Mouse (Mus musculus): ENCODE data around the gene Mad1l1. TPM values are rescaled to one million over a fixed set of nuclear protein-coding genes. Genes with fewer than 3 reads are reported as not detected.
A peak's percentile ranks its signal among the peaks of the same experiment; 100 is the strongest.

Mad1l1 gene
- total RNA-seq, 2 experiments from 2014 or later: 17.6 to 18.6 TPM

DNA sequence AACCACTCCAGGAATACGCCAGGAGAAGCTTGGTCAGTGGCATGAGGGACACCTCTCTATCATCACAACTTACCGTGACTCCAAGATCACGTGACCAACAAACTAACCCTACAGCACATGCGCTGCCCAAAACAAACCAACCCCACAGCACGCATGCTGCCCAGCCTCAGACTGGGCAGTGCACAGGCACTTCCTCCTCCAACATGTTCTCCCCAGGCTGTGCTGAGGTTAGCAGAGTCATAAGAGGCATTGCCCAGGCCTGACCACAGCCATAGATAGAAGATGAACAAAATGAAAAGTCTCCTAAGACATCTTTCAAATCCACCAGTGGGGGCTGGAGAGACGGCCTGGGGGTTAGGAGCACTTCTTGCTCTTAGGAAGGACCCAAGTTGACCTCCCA is 135.6 kb downstream of the Mad1l1 start:
- no peak for DNase-seq (ENCODE audit: extremely low spot score in 1 of 2, low spot score in 1 of 2)

DNA sequence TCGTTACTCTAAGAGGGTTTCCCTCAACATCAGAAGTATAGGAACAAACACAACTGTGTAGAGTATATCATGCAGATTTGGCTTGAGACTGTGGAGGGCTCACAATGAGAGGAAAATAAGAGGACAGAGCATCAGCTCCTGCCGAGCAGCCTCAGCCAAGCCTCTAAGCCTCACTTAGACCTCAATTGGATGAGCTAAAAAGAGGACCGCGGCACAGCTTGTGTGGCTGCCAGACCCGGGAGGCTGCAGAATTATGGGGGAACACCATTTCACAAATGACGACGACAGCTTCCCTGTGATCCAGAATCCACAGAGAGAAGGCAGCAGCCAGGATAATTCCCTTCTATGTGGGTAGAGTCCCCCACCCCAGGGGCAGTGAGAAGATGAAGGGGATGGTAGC is 138.0 kb downstream of the Mad1l1 start:
- peak in 1 of 2 experiments; percentile 18 for DNase-seq (ENCODE audit: extremely low spot score in 1 of 2, low spot score in 1 of 2)

DNA sequence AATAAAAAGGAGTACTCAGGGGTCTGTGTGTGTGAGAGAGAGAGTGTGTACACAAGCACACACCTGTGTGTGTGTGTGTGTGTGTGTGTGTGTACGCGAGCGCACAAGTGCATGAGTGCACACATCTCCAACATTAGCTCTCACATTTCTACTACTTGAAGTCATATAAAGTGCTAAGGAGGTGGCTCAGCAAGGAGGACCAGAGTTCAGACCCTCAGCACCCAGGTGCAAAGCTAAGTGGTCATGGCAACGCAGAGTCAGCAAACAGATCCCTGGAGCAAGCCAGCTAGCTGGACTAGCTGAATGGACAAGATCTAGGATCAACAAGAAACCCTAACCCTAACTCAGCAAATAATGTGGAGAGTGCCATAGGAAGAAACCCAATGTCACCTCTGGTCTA is 139.0 kb downstream of the Mad1l1 start:
- no peak for DNase-seq (ENCODE audit: extremely low spot score in 1 of 2, low spot score in 1 of 2)

DNA sequence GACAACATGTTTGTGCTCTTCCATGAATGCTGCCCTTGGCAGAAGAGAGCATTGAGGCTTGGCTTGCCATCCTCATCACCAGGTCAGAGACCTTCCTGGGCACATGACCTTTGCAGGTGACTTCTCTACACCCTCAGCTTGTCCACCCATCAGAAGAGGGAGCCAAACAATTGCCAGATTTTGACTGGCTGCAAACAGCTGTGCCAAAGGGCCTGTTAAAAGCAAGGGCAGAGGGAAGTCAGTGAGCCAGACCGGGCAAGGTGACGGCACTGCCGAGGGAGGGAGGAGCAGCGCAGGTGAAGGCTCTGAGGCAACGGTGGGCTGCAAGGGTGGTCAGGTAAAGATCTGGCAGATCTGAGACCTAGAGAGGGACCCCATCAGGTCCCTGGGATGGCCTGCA is 141.3 kb downstream of the Mad1l1 start:
- no peak for DNase-seq (ENCODE audit: extremely low spot score in 1 of 2, low spot score in 1 of 2)

DNA sequence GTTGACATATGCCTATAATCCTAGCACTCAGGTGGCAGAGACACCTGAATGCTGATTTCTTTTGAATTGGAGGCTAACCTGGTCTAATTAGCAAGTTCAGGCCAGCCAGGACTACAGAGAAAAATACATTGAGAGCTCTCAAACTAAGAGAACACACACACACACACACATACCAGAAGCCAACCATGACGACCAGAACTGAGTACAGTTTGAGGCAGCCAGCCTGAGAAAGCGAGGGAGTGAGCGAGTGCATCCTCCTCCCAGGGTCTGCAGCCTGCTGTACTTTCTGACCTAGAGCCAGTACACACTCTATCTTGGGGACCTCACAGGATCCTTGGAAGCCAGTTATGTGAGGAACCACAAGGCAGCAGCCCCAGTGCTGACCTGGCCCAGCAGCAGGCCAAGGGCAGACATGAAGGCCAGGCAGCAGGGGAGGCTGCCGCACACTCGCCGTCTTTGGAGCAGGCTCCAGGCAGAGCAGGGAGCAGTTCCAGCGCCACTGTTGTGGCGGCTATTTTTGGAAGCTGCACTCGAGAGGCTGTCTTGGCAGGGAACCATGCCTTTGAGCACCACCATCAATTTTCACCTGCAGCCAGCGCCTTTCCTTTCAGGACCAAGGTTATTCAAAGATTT is 143.2 kb downstream of the Mad1l1 start:
- DNase-seq (ENCODE audit: extremely low spot score in 1 of 2, low spot score in 1 of 2): no peak

DNA sequence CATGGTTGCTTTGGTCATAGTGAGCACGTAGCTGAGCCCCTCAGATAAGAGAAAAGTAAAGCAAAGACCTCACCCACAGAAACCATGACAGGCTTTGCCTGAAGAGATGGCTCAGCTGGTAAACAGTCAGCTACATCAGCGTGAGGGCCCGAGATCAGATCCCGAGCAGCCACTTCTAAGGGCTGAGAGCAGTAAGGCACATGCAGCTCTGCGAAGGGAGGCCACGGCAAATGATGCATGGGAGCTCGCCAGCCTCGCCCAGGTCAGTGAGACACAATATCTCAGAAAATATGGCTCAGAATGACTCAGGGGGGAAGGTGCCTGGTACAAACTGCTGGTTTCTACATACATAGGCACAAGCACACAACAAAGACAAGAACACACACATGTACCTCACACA is 143.8 kb downstream of the Mad1l1 start:
- no peak for DNase-seq (ENCODE audit: extremely low spot score in 1 of 2, low spot score in 1 of 2)

DNA sequence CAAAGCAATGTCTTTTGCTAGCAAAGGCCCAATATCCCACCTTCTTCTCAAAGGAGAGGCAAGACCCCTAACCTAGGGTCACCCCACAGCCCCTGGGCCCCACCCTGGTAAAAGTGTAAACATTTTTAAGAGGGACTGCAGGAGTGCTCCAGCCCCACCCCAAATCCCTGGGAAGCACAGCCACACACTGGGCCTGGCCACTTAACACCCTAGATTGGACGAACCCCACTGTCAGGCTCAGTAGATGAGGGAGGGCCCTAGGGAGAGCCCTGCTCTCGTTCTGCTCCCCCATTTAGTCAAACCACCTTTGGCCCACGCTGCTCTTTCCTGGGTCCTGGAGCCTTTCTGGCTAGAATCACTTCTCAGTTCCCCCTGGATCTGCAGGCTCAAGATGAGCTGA is 145.0 kb downstream of the Mad1l1 start:
- DNase-seq (ENCODE audit: extremely low spot score in 1 of 2, low spot score in 1 of 2): no peak

DNA sequence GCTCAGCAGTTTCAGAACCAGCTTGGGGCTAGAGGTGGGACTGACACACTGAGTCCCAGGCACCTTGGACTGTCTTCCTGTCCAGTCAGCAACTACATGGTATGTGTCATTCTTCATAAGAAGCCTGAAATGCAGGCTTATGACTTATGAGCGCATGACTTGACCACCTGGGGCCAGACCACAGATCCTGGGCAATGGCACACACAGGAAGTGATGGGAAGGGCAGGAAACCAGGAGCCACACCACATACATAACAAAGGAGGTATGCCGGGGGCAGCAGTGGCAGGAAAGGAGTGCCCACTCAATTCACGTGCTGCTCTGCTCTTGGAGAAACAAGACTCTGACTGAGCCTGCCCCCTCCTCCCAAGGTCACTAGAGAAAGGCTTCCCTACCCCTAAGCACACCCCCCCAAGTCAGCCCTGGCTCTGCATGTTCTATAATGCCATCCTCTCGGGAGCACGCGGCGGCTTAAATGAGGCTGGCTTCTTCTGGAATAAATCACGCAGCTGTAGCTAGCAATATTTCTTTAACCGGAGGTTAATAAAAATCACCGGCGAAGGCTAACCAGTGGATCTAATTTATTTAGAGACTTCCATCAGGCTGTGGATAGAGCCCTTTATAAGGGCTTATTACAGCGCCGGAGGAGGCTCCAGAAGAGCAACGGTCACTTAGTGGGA is 146.4 kb downstream of the Mad1l1 start:
- DNase-seq (ENCODE audit: extremely low spot score in 1 of 2, low spot score in 1 of 2): no peak

DNA sequence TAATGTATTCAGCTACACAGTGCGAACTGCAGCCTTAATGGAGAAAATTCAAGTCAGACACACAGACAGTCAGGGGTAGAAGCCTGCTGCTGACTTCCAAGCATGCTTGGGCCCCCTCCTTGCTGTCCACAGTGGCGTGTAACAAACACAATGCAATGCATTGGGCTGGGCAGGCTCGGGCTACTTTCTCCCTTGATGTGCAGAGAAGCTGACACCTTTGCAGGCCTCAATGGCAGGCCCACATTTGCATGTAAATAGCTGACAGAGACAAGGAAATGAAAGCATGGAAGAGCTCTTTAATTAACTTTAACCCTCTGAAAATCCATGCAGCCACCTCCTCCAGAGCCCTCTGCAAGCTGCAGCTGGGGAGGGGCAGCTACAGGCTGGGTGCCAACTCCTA is 147.3 kb downstream of the Mad1l1 start:
- no peak for DNase-seq (ENCODE audit: extremely low spot score in 1 of 2, low spot score in 1 of 2)

DNA sequence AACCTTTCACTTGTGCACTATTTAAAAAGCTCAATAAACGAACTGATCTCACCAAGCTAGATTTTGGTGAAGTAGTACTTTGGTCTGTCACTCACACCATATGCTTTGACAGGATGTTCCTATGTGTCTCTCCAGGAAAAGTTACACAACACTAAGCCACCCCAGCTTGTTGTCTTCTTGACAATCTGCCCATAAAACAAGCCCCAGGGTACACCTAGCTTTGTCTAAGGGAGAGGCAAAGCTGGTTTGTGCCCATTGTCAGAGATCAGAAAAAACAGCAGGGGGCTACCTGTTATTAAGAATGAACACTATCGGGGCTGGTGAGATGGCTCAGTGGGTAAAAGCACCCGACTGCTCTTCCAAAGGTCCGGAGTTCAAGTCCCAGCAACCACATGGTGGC is 148.2 kb downstream of the Mad1l1 start:
- DNase-seq (ENCODE audit: extremely low spot score in 1 of 2, low spot score in 1 of 2): no peak

DNA sequence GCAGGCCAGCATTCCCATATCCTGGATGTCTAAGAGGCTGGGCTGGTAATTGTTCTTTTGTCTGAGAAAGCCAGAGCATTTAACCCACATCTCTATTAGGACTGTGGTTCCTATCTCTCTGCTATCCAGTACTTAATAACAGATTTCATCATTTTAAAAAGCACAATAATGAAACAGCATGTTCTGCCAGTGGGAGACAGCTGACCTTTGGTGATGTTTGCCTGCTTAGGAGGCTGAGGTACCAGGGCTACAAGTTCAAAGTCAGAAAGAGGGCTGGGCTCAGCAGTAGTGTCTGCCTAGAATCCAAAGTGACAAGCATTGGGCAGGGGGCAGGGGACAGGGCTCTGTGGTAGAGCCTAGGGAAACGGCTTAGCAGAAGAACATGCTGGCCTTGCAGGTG is 149.6 kb downstream of the Mad1l1 start:
- DNase-seq (ENCODE audit: extremely low spot score in 1 of 2, low spot score in 1 of 2): no peak

DNA sequence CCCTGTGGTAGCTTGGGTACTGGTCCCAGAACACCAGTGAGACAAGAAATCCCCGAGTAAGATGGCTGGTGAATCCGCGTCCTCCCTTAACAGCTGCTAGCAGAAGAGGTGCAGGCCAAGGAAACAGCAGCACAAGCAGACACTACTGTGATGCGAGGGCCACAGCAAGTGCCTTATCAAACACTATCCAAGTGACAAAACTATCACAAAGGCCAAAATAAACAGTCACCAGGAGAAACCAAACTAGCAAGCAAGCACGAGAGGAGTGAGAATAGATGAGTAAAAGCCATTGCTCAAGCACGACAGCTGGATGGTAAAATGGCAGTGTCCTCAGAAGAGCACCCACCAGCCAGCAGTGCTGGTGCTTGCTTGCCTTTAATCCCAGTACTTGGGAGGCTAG is 153.8 kb downstream of the Mad1l1 start:
- DNase-seq (ENCODE audit: extremely low spot score in 1 of 2, low spot score in 1 of 2): no peak

DNA sequence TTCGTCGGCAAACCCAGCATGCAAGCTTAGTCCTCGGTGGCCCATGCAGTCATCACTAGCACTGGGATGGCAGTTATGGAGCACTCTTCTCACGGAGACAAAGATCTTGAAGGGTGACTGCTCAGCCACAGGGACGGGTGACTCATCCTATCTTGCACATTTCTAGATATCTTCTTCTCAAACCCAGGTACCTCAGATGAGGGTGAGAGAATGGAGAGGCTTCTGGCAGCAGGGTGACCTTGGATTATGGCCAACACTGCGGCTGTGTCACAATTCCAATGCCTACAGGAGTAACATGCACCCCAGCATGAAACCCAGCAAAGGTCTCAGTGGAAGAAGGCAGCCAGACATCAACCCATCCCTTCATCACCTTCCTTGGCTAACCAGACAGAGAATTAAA is 154.3 kb downstream of the Mad1l1 start:
- DNase-seq (ENCODE audit: extremely low spot score in 1 of 2, low spot score in 1 of 2): no peak

DNA sequence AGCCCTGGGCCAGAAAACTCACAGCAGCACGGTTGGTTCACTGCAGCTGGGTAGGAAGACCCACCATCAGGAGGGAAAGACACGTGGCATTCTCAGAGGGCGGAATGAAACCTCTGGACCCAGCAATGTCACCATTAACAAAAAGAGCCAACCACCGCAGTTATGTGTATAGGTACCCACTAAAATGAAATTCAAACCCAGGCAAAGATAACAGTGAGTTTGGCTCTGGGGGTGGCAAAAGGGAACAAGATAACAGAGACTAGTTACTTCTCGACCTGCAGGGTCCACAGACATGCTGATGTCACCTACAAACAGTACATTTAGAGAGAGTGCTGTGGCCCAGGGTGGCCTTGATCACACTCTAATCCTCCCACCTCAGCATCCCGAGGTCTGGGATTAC is 157.4 kb downstream of the Mad1l1 start:
- DNase-seq (ENCODE audit: extremely low spot score in 1 of 2, low spot score in 1 of 2): no peak

DNA sequence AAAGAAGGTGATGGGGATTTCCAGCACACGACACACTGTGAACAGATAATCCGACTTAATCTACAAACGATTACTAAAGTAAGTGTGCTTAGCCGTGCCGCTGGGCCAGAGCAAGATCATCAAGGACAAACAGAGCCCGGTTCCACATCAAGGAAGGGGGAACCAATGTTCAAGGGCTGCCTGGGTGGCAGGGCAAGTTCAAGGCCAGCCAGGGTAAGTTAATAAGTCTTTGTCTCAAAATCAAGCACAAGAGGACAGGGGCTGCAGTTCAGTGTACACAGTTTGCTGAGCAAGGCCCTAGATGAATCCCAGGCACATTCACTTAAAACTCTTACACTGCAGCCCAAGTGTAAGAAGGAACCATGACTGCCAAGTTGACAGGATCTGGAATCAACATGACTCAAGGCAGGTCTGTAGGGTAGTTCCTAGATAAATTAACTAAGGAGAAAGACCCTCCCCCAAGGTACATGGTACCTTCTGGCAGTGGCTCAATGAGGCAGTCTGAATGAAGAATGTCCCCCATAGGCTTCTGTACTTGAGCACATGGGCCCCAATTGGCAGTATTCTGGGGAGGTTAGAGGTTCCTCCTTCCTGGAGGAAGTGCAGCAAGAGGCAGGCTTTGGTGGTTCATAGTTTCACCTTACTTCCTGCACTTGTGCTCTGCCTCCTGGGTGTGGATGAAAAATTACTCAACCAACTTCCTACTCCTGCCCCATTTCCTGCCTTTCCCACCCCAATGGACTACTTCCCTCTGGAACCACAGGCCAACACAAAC is 159.1 kb downstream of the Mad1l1 start:
- DNase-seq (ENCODE audit: extremely low spot score in 1 of 2, low spot score in 1 of 2): no peak

DNA sequence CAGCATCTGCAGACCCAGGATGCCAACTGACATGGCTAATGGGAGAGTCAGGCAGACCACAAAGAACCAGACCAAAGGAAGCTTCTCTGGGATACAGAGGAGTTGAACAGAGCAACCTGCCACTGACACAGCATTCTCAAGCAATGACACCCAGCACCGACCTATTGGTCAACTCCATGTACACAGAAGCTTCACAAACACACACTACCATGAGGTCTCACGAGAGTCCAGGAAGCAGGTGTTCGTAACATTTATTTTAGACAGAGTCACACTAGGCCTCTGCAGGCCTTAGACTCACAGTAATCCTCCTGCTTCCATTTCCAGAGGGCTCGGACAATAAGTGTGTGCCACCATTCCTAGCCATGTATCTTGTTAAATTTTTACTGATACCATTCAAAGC is 162.3 kb downstream of the Mad1l1 start:
- no peak for DNase-seq (ENCODE audit: extremely low spot score in 1 of 2, low spot score in 1 of 2)

DNA sequence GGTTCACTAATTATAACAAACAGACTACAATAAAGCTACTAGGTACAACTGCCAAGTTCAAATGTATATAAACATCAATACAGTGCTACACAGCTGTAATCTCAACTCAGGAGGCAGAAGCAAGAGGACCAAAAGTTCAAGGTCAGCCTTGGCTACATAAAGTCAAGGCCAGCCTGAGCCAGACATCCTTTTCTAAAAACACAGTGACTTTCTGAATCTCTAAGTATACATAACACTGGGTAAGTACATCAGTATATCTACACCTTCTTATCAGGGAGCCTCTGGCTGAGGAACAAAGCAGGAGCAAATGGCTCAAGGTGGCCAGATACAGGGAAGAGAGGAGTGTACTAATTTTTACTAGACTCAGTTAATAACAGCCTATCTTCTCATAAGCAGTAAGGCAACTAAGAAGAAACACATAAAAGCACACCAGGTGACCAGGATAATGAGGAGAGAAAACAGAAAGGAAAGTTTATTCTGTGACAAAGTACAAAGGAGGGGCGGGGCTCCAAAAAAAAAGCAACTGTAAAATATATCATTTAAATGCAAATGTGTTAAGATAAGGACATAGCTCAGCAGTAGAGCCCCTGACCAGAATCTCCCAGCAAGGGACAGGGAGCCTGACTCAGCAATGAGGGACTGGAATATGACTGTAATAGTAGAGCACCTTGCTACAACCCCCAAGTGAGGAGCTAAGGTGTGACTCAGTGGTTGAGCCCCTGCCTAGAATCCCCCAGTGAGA is 163.3 kb downstream of the Mad1l1 start:
- DNase-seq (ENCODE audit: extremely low spot score in 1 of 2, low spot score in 1 of 2): no peak

DNA sequence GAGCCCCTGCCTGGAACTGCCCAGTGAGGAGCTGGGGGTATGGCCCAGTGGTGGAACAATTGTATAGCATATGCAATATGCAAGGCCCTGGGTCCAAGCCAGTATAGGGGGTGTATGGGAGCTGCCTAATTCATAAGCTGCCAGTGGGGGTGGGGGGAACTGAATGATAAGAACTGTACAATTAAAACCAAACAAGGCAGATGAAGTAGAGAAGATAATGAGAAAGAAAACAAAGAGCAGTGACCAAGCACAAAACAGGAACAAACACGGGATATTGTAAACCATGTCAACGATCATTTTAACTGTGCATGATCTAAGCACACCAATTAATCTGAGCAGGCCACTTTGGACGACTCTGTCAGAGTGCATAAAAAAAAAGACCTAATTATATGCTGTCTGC is 167.2 kb downstream of the Mad1l1 start:
- DNase-seq (ENCODE audit: extremely low spot score in 1 of 2, low spot score in 1 of 2): no peak

DNA sequence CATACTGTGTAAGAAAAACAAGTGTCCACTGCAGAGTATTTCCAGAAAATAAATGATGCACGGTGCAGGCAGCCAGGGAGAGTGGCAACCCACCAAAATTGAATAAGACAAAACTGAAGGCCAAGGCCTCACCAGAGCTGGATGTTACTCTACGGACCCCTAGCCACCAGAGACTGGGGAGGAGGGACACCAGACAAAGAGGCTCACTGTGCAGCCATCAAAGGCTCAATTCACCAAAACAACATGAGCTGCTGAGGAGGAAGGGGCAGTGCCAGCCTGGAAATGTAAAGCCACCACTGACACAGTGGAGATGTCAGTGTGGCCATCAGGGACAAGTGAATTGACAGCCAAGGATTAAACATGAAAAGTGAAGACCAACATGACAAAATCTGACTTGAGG is 169.5 kb downstream of the Mad1l1 start:
- no peak for DNase-seq (ENCODE audit: extremely low spot score in 1 of 2, low spot score in 1 of 2)

DNA sequence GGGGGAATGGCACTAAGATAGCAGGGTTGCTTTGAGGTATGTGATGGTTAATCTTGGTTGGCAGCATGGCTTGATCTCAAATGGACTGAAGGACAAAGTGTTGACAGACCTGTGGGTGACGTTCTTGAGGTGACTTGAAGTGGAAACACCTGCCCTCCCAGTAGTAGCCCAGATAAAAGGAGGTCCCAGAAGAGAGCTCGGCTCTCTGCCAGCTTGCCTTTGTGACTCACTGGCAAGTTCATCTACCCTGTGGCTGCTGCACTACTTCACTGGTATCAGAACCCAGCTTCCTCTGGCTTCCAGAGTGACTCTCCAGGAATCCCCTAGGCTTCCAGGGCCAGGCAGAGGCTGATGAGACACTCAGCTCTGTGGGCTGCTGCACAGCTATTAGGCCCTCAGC is 170.2 kb downstream of the Mad1l1 start:
- no peak for DNase-seq (ENCODE audit: extremely low spot score in 1 of 2, low spot score in 1 of 2)

DNA sequence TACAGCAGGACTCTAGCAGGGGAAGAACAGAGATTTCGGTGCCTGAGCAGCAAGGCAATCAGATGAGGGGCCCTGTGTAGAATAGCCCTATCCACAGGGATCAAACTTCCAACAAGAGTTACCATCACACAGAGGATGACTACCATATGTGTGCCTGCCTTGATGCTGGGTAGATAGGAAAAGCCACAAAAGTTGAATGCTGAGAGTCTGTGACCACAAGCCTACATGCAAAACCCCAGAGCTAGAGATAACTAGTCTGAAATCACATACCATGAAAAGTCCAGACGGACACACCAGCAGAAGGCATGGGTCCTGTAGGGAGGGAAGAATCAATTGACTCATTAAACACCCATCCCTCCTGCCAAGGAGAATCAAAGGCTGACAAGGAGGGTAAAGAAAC is 170.7 kb downstream of the Mad1l1 start:
- no peak for DNase-seq (ENCODE audit: extremely low spot score in 1 of 2, low spot score in 1 of 2)
